Mouse (Mus musculus): ENCODE data around the gene Rnf224. TPM values are rescaled to one million over a fixed set of nuclear protein-coding genes. Genes with fewer than 3 reads are reported as not detected.

Gene Rnf224
- not detected for total RNA-seq (2021)
- long read RNA-seq, experiment 1 = 0 reads
- long read RNA-seq, experiment 2 = 0 reads

DNA sequence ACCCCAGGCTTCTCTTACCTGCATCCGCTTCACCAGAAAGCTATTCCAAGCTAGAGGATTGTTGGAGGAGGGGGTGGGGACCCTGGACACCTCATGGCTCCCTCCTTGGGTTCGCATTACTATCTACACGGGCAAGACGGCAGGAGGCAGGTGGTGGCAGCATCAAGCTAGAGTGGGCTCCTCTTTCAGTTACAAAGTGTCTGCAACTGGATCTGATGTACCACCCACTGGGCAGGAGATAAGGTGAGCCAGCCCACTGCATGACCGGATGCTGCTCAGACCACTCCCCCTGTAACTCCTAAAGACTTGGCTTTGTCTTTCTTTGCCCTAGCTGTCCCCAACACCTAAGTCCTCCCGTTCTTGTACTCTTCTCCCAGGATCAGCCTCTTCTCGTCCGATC, at the start of gene Rnf224:
Rnf224 (minus strand) TSS at position 174 of the 400 bp plus-strand sequence.
- intact Hi-C loops (cut with DNase I) = no loop called here
- no peak for TF ChIP-seq CTCF (IDR thresholded peaks at IDR 0.05)
- no peak for DNase-seq (ENCODE audit: extremely low spot score in 1 of 2, low spot score in 2 of 2)
- H3K27ac ChIP-seq = no peak within 1 kb of the TSS
- no peak within 1 kb of the TSS for H3K4me3 ChIP-seq

DNA sequence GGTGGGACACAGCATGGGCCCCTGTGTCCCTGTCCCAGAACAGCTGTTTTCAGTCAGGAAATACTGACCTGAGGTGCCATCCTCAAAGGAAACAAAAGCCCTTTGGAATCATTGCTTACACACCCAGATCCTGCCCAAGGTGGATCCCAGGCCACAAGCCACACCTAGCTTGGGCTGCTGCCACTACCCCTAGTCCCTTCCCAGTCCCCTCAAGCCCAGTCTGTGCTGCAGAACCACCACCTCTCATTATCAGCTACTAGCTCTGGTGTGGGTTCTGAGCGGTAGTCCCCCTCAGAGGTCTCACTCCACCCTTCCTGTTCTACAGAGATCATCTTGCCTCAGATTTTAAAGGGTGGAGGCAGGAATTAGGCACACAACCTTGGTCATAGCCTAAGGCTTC, 49.7 kb upstream of the Rnf224 start:
- no peak for DNase-seq (ENCODE audit: extremely low spot score in 1 of 2, low spot score in 2 of 2)
- intact Hi-C loops (cut with DNase I) = no loop called here
- no peak for TF ChIP-seq CTCF (IDR thresholded peaks at IDR 0.05)
- Histone ChIP-seq H3K27ac (no peak overlapping the region), H3K4me3 (no peak overlapping the region)

DNA sequence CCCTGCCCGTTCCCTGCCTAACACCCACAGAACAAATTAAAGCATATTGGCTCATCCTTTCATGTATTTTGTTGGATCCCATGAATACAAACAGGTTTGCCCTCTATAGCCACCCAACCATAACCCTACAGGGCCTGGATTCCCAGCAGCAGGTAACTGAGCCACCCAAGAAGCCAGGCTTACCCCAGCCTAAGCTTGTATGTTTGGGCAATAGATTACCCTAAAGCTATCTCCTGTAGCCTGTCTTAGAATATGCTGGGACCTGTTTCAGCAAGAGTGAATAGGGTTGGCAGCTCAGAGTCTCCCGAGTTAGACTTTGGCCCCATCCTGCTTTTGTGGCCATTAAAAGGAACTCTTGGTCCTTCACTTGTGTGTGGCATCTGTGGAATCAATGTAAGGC, 49.0 kb upstream of the Rnf224 start:
- no peak for DNase-seq (ENCODE audit: extremely low spot score in 1 of 2, low spot score in 2 of 2)
- intact Hi-C loops (cut with DNase I) = no loop called here
- H3K27ac ChIP-seq = no peak overlapping the region
- no peak overlapping the region for H3K4me3 ChIP-seq
- TF ChIP-seq CTCF (IDR thresholded peaks at IDR 0.05) = no peak

- TF ChIP-seq CTCF (IDR thresholded peaks at IDR 0.05) = peak; percentile 84
- peak; percentile 73 for DNase-seq (ENCODE audit: extremely low spot score in 1 of 2, low spot score in 2 of 2)
- Histone ChIP-seq H3K27ac (no peak overlapping the region), H3K4me3 (no peak overlapping the region)
- intact Hi-C loops (cut with DNase I) = loop anchor here (1.0 kb wide), 1 partner anchor 49 kb away; no protein-coding TSS in a partner anchor
Measured at GRCm38 (mm10) chr2:25278928-25279882, 42.6 kb upstream of the Rnf224 start.

GRCm38 (mm10) chr2:25273010-25273409, 36.4 kb upstream of the Rnf224 start:
- DNase-seq (ENCODE audit: extremely low spot score in 1 of 2, low spot score in 2 of 2) = no peak
- intact Hi-C loops (cut with DNase I) = loop anchor here (2.0 kb wide), 1 partner anchor 60 kb away; the partner anchor contains the start of gene Man1b1
- H3K27ac ChIP-seq = peak overlapping the region; percentile 89
- no peak for TF ChIP-seq CTCF (IDR thresholded peaks at IDR 0.05)
- H3K4me3 ChIP-seq = peak overlapping the region; percentile 91

DNA sequence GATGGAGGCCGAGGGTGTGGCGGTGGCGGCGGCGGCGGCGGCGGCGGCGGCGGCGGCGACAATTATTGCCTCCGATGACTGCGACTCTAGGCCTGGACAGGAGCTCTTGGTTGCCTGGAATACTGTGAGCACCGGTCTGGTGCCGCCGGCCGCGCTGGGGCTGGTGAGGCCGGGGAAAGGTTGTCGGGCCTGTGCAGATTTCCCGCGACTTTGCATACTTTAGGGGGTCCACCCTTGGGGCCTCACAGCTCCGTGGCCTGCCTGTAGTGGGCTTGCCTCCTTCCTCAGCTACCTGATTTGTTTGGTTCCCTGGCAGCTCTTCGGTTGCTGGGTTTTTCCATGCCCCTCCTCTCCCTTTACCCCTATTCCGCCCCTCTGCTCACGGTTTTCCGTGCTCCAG, 35.9 kb upstream of the Rnf224 start:
- intact Hi-C loops (cut with DNase I) = loop anchor here (1.0 to 2.0 kb wide), 2 partner anchors 17 to 60 kb away; partner anchors contain the start of genes Man1b1 and Tmem203

DNA sequence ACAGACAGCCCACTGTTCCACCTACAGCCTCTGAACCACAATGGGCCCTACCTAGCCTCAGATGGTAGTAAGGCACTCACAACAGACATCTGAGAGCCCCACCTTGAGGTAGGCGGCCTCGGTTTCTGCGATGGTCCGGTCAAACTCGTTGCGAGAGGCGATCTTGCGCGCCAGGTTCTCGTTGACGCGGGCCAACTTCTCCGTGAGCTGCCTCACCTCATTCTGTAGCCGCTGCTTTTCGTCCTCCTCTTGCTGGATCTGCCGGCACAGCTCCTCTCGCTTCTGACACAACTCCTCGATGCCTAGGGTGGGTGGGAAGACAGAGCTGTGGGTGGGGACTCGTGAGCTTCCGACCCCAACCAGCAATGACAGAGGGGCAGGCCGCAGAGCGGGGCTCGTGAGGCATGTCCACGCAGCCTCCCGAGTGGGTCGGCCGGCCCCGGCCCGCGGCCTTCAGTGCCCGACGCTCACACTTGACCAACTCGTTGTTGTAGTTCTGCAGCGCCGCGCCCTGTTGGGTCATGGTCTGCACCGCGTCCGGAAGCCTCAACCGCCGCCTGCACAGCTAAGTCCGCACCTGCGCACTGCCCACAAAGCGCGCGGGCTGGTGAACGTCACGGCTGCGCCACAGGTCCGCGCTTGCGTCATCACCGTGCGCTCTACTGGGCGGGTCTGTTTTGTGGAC, 35.4 kb upstream of the Rnf224 start, which contains the start of the genes Ssna1 and Anapc2:
Ssna1 (minus strand) TSS at position 612 of the 685 bp plus-strand sequence.
Anapc2 (plus strand) TSS at position 652 of the 685 bp plus-strand sequence.
- peak; percentile 98 to 99 for DNase-seq (ENCODE audit: extremely low spot score in 1 of 2, low spot score in 2 of 2)
- peak; percentile 33 for TF ChIP-seq CTCF (IDR thresholded peaks at IDR 0.05)
- intact Hi-C loops (cut with DNase I) = loop anchor here (1.0 to 2.0 kb wide), 2 partner anchors 17 to 61 kb away; partner anchors contain the start of genes Man1b1 and Tmem203
- peak within 1 kb of the TSS; percentile 91 for H3K4me3 ChIP-seq
- H3K27ac ChIP-seq = peak within 1 kb of the TSS; percentile 89

More for the DNA sequence above, 35.9 kb upstream of the Rnf224 start:
- H3K4me3 ChIP-seq = peak overlapping the region; percentile 91
- peak overlapping the region; percentile 89 for H3K27ac ChIP-seq
- no peak for TF ChIP-seq CTCF (IDR thresholded peaks at IDR 0.05)
- DNase-seq (ENCODE audit: extremely low spot score in 1 of 2, low spot score in 2 of 2) = no peak

DNA sequence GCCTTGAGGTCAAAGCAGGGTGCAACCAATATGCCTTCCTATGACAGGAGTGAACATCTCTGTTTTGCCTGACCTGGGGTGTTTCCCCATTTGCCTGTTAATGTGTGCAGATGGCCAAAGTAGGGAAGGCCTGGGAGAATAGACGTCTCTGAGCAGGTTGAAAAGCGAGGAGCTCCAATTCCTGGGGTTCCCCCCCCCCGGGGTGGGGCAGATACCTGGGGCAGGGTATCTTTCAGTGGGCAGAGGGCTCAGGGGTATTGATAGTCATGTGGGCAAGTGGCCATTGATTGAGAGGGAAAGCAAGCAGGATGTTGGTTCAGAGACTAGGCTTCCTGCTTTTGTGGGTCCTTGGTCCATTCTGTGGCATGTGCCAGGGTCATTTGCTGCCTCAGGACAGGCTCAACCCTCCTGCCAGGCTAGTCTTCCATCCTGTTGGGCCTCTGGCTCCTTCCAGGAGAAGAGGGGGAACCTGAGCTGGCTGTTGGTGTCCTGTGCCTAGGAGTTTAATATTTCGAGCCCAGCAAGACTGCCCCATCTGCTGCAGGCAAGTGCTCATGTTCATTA, 31.2 kb upstream of the Rnf224 start:
- DNase-seq (ENCODE audit: extremely low spot score in 1 of 2, low spot score in 2 of 2) = no peak
- intact Hi-C loops (cut with DNase I) = no loop called here
- peak overlapping the region; percentile 85 for H3K27ac ChIP-seq
- no peak overlapping the region for H3K4me3 ChIP-seq
- TF ChIP-seq CTCF (IDR thresholded peaks at IDR 0.05) = no peak

DNA sequence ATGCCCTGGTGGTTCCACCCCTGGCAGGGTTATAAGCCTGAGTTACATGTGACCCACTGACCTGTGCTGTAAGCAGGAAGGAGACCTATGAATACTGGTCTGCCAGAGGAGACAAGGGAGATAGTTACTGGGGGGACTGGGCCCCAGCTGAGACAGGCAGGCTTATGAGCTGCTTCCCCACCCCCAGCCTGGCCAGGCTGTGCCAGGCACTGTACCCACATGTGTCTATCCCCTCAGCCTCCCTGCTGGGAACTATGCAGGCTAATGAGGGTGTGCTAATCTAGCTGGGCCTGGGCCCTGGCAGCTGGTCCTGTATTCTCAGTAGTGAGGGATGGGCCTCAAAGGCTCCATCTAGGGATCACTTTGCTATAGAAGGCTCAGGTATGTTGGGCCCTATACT, 30.7 kb upstream of the Rnf224 start:
- no peak for DNase-seq (ENCODE audit: extremely low spot score in 1 of 2, low spot score in 2 of 2)
- no peak for TF ChIP-seq CTCF (IDR thresholded peaks at IDR 0.05)

GRCm38 (mm10) chr2:25266720-25267119, 30.1 kb upstream of the Rnf224 start:
- no peak for TF ChIP-seq CTCF (IDR thresholded peaks at IDR 0.05)
- intact Hi-C loops (cut with DNase I) = no loop called here
- peak overlapping the region; percentile 85 for H3K27ac ChIP-seq
- DNase-seq (ENCODE audit: extremely low spot score in 1 of 2, low spot score in 2 of 2) = peak in 1 of 2 experiments; percentile 28
- H3K4me3 ChIP-seq = peak overlapping the region; percentile 86

More for the DNA sequence above, 30.7 kb upstream of the Rnf224 start:
- intact Hi-C loops (cut with DNase I) = no loop called here
- H3K4me3 ChIP-seq = no peak overlapping the region
- H3K27ac ChIP-seq = peak overlapping the region; percentile 85

- no peak for TF ChIP-seq CTCF (IDR thresholded peaks at IDR 0.05)
- DNase-seq (ENCODE audit: extremely low spot score in 1 of 2, low spot score in 2 of 2) = peak in 1 of 2 experiments; percentile 13
- Histone ChIP-seq H3K27ac (peak overlapping the region; percentile 85), H3K4me3 (peak overlapping the region; percentile 86)
- intact Hi-C loops (cut with DNase I) = no loop called here
Measured at GRCm38 (mm10) chr2:25265897-25266656, 29.5 kb upstream of the Rnf224 start.
